Mouse (Mus musculus): ENCODE data around the gene Syne2.

- TF ChIP-seq POLR2A (IDR thresholded peaks at IDR 0.05; ENCODE audit: low read depth, low read length) (no peak), RAD21 (IDR thresholded peaks at IDR 0.05; ENCODE audit: low read depth, low read length) (peak; percentile 70), CTCF (conservative IDR thresholded peaks at IDR 0.05 in 1 of 2, IDR thresholded peaks at IDR 0.05 in 1 of 2; ENCODE audit: low read depth in 2 of 2, low read length in 2 of 2) (peak; percentile 26 to 77; a peak in 3 of 4 replicates), SMC3 (IDR thresholded peaks at IDR 0.05; ENCODE audit: low read depth, low read length) (peak; percentile 62), USF1 (IDR thresholded peaks at IDR 0.05; ENCODE audit: low read depth, low read length) (no peak), ZC3H11A (IDR thresholded peaks at IDR 0.05; ENCODE audit: low read depth, low read length) (no peak), UBTF (IDR thresholded peaks at IDR 0.05; ENCODE audit: low read depth, low read length) (no peak)
Measured at GRCm38 (mm10) chr12:75918914-75919313, 101.0 kb downstream of the Syne2 start.

Data from CH12.LX (cell line).